Mouse (Mus musculus) midbrain, embryonic 12.5 days (tissue): ENCODE measurements around the gene 1700066M21Rik. TPM values are rescaled to one million over a fixed set of nuclear protein-coding genes. Genes with fewer than 3 reads are reported as not detected.

Experiments used
- ATAC-seq: fragments of 200-750 bp; cut with Nextera tagmentation; 2 replicates; pipeline ENCODE4 v1.8.0; 2017; ENCODE audit warnings: low read depth, moderate TSS enrichment, moderate library complexity; ENCODE audit not compliant: low FRiP score
- H3K27ac ChIP-seq: fragments of 300-500 bp; sonication (generic); replicated peaks from 2 replicates; pipeline ENCODE4 v1.5.1; 2016; ENCODE audit warnings: mild to moderate bottlenecking
- H3K27me3 ChIP-seq: fragments of 300-500 bp; sonication (generic); 2 replicates; pipeline ENCODE4 v1.6.1; 2016; ENCODE audit warnings: mild to moderate bottlenecking
- H3K36me3 ChIP-seq: fragments of 300-500 bp; sonication (generic); 2 replicates; pipeline ENCODE4 v1.6.1; 2016
- H3K4me1 ChIP-seq: fragments of 300-500 bp; sonication (generic); 2 replicates; pipeline ENCODE4 v1.6.1; 2016
- H3K4me2 ChIP-seq: fragments of 300-500 bp; sonication (generic); replicated peaks from 2 replicates; pipeline ENCODE4 v1.6.1; 2016; ENCODE audit warnings: mild to moderate bottlenecking, moderate library complexity
- H3K4me3 ChIP-seq: fragments of 300-500 bp; sonication (generic); 2 replicates; pipeline ENCODE4 v1.5.1; 2016; ENCODE audit warnings: mild to moderate bottlenecking
- H3K9ac ChIP-seq: fragments of 300-500 bp; sonication (generic); replicated peaks from 2 replicates; pipeline ENCODE4 v1.6.1; 2016; ENCODE audit warnings: mild to moderate bottlenecking, moderate library complexity
- H3K9me3 ChIP-seq: fragments of 300-500 bp; sonication (generic); 2 replicates; pipeline ENCODE4 v1.6.1; 2016; ENCODE audit warnings: mild to moderate bottlenecking
- WGBS: fragments of 180-500 bp; shearing (Covaris S2); methylation state at CpG from one replicate; pipeline ENCODE4 v1.1.7; 2016; 5-methylcytosine and 5-hydroxymethylcytosine counted together
- polyA plus RNA-seq: library from polyadenylated mRNA; unstranded; fragments of >200 nt; fragmentation: Nextera tagmentation; extraction: Ambion mirVana; gene quantifications from 2 replicates; pipeline ENCODE4 v1.2.1, GENCODE M21; 2016

Gene 1700066M21Rik
- polyA plus RNA-seq, 1 experiment from 2014 or later = 12.5 TPM

GRCm38 (mm10) chr1:57400877-57401276 is 23.5 kb downstream of the 1700066M21Rik start:
- Histone ChIP-seq H3K9ac (no peak overlapping the region), H3K4me2 (no peak overlapping the region), H3K36me3 (peaks cover 29% of the 10 kb centered on the region), H3K9me3 (no peaks in the 10 kb centered on the region), H3K27ac (no peak overlapping the region), H3K4me3 (no peak overlapping the region), H3K4me1 (peaks cover 2% of the 10 kb centered on the region; the same call in 1 of the 2 replicates), H3K27me3 (no peaks in the 10 kb centered on the region)
- no peak for ATAC-seq
- WGBS = 94% methylated on average over 2 of the region's 2 CpGs

- Histone ChIP-seq H3K27me3 (no peaks in the 10 kb centered on the region), H3K9me3 (no peaks in the 10 kb centered on the region), H3K4me2 (no peak overlapping the region), H3K4me3 (no peak overlapping the region), H3K36me3 (peaks cover 21% of the 10 kb centered on the region), H3K27ac (no peak overlapping the region), H3K4me1 (peaks cover 2% of the 10 kb centered on the region; the same call in 1 of the 2 replicates), H3K9ac (no peak overlapping the region)
- WGBS = 94% methylated on average over 5 of the region's 5 CpGs
- ATAC-seq = no peak
These were observed 24.7 kb downstream of the 1700066M21Rik start for GRCm38 (mm10) chr1:57402116-57402515.

- ATAC-seq = peak; percentile 92
- Histone ChIP-seq H3K9ac (peak within 1 kb of the TSS; percentile 83), H3K27me3 (no peaks in the 10 kb centered on the region), H3K9me3 (no peaks in the 10 kb centered on the region), H3K27ac (peak within 1 kb of the TSS; percentile 89), H3K4me3 (peak within 1 kb of the TSS; percentile 85), H3K4me1 (peaks cover 20% of the 10 kb centered on the region), H3K4me2 (peak within 1 kb of the TSS; percentile 76), H3K36me3 (no peaks in the 10 kb centered on the region)
- under 1% methylated on average over 72 of the region's 72 CpGs for WGBS
These were observed 29.0 kb downstream of the 1700066M21Rik start, which contains the start of the genes Maip1 and Tyw5 for GRCm38 (mm10) chr1:57406187-57407151. Gene Maip1, plus strand, starts transcription at chr1:57406328. Gene Tyw5, minus strand, starts transcription at chr1:57407101.

- no peaks in the 10 kb centered on the region for H3K9me3 ChIP-seq
- H3K4me2 ChIP-seq = no peak overlapping the region
- H3K4me3 ChIP-seq = no peak overlapping the region
- peaks cover 20% of the 10 kb centered on the region for H3K4me1 ChIP-seq
- no peak for ATAC-seq
- 93% methylated on average over 2 of the region's 2 CpGs for WGBS
- no peaks in the 10 kb centered on the region for H3K27me3 ChIP-seq
- H3K27ac ChIP-seq = no peak overlapping the region
- no peak overlapping the region for H3K9ac ChIP-seq
- peaks cover 19% of the 10 kb centered on the region for H3K36me3 ChIP-seq
These were observed 31.6 kb downstream of the 1700066M21Rik start for GRCm38 (mm10) chr1:57408994-57409393.

- no peak overlapping the region for H3K4me3 ChIP-seq
- H3K9me3 ChIP-seq = no peaks in the 10 kb centered on the region
- H3K27ac ChIP-seq = no peak overlapping the region
- H3K36me3 ChIP-seq = peaks cover 43% of the 10 kb centered on the region
- no peak overlapping the region for H3K4me2 ChIP-seq
- WGBS = 86% methylated on average over 2 of the region's 2 CpGs
- peaks cover 8% of the 10 kb centered on the region; the same call in 1 of the 2 replicates for H3K4me1 ChIP-seq
- ATAC-seq = no peak
- H3K9ac ChIP-seq = no peak overlapping the region
- H3K27me3 ChIP-seq = no peaks in the 10 kb centered on the region
These were observed 36.0 kb downstream of the 1700066M21Rik start for GRCm38 (mm10) chr1:57413397-57413796.

- 7% methylated on average over 1 of the region's 1 CpGs for WGBS
- ATAC-seq = no peak
- Histone ChIP-seq H3K9me3 (no peaks in the 10 kb centered on the region), H3K4me1 (peaks cover 5% of the 10 kb centered on the region), H3K4me3 (no peak overlapping the region), H3K9ac (no peak overlapping the region), H3K36me3 (no peaks in the 10 kb centered on the region), H3K27ac (no peak overlapping the region), H3K27me3 (no peaks in the 10 kb centered on the region), H3K4me2 (no peak overlapping the region)
These were observed 46.3 kb downstream of the 1700066M21Rik start for GRCm38 (mm10) chr1:57423696-57424095.

- 52% methylated on average over 16 of the region's 16 CpGs for WGBS
- Histone ChIP-seq H3K4me3 (no peak overlapping the region), H3K36me3 (no peaks in the 10 kb centered on the region), H3K27ac (no peak overlapping the region), H3K4me1 (peaks cover 18% of the 10 kb centered on the region), H3K4me2 (peak overlapping the region; percentile 24), H3K27me3 (peaks cover 7% of the 10 kb centered on the region; the same call in 1 of the 2 replicates), H3K9me3 (no peaks in the 10 kb centered on the region), H3K9ac (no peak overlapping the region)
- ATAC-seq = peak; percentile 84
These were observed 51.2 kb downstream of the 1700066M21Rik start for GRCm38 (mm10) chr1:57428368-57429308.

GRCm38 (mm10) chr1:57429786-57430483 is 52.5 kb downstream of the 1700066M21Rik start:
- 0 out of 2 replicates have a peak overlapping the region, but pooled peaks have one; percentile 31 for H3K9ac ChIP-seq
- ATAC-seq = peak; percentile 53; the same call in 1 of the 2 replicates
- H3K36me3 ChIP-seq = no peaks in the 10 kb centered on the region
- H3K4me1 ChIP-seq = peaks cover 18% of the 10 kb centered on the region
- H3K27ac ChIP-seq = peak overlapping the region; percentile 39; the same call in 1 of the 2 replicates
- no peaks in the 10 kb centered on the region for H3K9me3 ChIP-seq
- 5% methylated on average over 12 of the region's 12 CpGs for WGBS
- 0 out of 2 replicates have a peak overlapping the region, but pooled peaks have one; percentile 7 for H3K4me3 ChIP-seq
- H3K4me2 ChIP-seq = peak overlapping the region; percentile 42
- H3K27me3 ChIP-seq = peaks cover 7% of the 10 kb centered on the region; the same call in 1 of the 2 replicates

- peaks cover 7% of the 10 kb centered on the region; the same call in 1 of the 2 replicates for H3K27me3 ChIP-seq
- no peak for ATAC-seq
- 92% methylated on average over 7 of the region's 7 CpGs for WGBS
These were observed 55.7 kb downstream of the 1700066M21Rik start for GRCm38 (mm10) chr1:57433141-57433540.

More at GRCm38 (mm10) chr1:57433141-57433540, 55.7 kb downstream of the 1700066M21Rik start:
- Histone ChIP-seq H3K9ac (no peak overlapping the region), H3K9me3 (no peaks in the 10 kb centered on the region), H3K4me2 (no peak overlapping the region), H3K4me3 (no peak overlapping the region), H3K36me3 (no peaks in the 10 kb centered on the region), H3K4me1 (peaks cover 31% of the 10 kb centered on the region), H3K27ac (no peak overlapping the region)
